Mouse (Mus musculus): ENCODE data around the gene Adgrl4. TPM values are rescaled to one million over a fixed set of nuclear protein-coding genes. Genes with fewer than 3 reads are reported as not detected.

Adgrl4 gene
- total RNA-seq, 4 experiments from 2014 or later, result 56.5 to 77.5 (median 68.1) TPM

GRCm38 (mm10) chr3:151488853-151489252 is 51.2 kb downstream of the Adgrl4 start:
- DNase-seq (ENCODE audit: low spot score), result no peak

- DNase-seq (ENCODE audit: low spot score), result no peak
These were observed 67.9 kb downstream of the Adgrl4 start for GRCm38 (mm10) chr3:151505606-151506005.

- no peak for DNase-seq (ENCODE audit: low spot score)
These were observed 73.5 kb downstream of the Adgrl4 start for GRCm38 (mm10) chr3:151511184-151511583.

- DNase-seq (ENCODE audit: low spot score), result no peak
These were observed 109.5 kb downstream of the Adgrl4 start for GRCm38 (mm10) chr3:151547182-151547581.

- DNase-seq (ENCODE audit: low spot score), result no peak
These were observed 113.3 kb downstream of the Adgrl4 start for GRCm38 (mm10) chr3:151551002-151551401.

GRCm38 (mm10) chr3:151556635-151557034 is 118.9 kb downstream of the Adgrl4 start:
- no peak for DNase-seq (ENCODE audit: low spot score)

GRCm38 (mm10) chr3:151557125-151557524 is 119.4 kb downstream of the Adgrl4 start:
- no peak for DNase-seq (ENCODE audit: low spot score)

GRCm38 (mm10) chr3:151557607-151558006 is 119.9 kb downstream of the Adgrl4 start:
- no peak for DNase-seq (ENCODE audit: low spot score)

GRCm38 (mm10) chr3:151558374-151558773 is 120.7 kb downstream of the Adgrl4 start:
- DNase-seq (ENCODE audit: low spot score), result no peak

GRCm38 (mm10) chr3:151565664-151566621 is 128.3 kb downstream of the Adgrl4 start:
- no peak for DNase-seq (ENCODE audit: low spot score)

GRCm38 (mm10) chr3:151566629-151567028 is 128.9 kb downstream of the Adgrl4 start:
- DNase-seq (ENCODE audit: low spot score), result peak; percentile 2

- DNase-seq (ENCODE audit: low spot score), result no peak
These were observed 129.9 kb downstream of the Adgrl4 start for GRCm38 (mm10) chr3:151567541-151567940.

GRCm38 (mm10) chr3:151572089-151572488 is 134.4 kb downstream of the Adgrl4 start:
- no peak for DNase-seq (ENCODE audit: low spot score)

- no peak for DNase-seq (ENCODE audit: low spot score)
These were observed 137.6 kb downstream of the Adgrl4 start for GRCm38 (mm10) chr3:151575292-151575691.

- DNase-seq (ENCODE audit: low spot score), result no peak
These were observed 138.5 kb downstream of the Adgrl4 start for GRCm38 (mm10) chr3:151576155-151576554.

- DNase-seq (ENCODE audit: low spot score), result no peak
These were observed 154.2 kb downstream of the Adgrl4 start for GRCm38 (mm10) chr3:151591904-151592303.

Data from heart, adult 8-10 months (tissue).